Mouse (Mus musculus) CD8-positive naive resting alpha-beta T cell, adult 2 months (primary cell): ENCODE measurements around the gene Prkab2.

Experiments used
- DNase-seq, 2 experiments: peaks; one replicate each; pipeline ENCODE4 v3.0.0; 2022; ENCODE audit warnings: low read depth in 2 of 2, low spot score in 2 of 2

Gene Prkab2

DNA sequence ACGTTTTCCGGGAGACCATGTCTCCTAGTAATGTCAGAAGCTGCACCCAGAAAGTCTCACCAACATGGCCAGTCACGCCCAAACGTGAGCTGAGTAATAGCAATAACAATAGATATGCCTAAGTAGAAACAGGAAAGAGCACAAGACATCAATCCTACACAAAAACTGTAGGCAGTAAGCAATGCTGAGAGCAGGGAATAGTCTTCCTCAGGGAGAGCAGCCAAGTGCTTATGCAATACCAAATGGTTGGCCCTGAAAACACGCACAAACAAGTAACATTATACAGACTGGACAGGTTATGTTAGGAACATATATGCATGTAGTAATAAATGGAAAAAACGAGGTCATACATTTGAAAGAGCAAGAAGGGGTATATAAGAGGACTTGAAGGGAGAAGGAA is 8.5 kb upstream of the Prkab2 start:
- DNase-seq: no peak

DNA sequence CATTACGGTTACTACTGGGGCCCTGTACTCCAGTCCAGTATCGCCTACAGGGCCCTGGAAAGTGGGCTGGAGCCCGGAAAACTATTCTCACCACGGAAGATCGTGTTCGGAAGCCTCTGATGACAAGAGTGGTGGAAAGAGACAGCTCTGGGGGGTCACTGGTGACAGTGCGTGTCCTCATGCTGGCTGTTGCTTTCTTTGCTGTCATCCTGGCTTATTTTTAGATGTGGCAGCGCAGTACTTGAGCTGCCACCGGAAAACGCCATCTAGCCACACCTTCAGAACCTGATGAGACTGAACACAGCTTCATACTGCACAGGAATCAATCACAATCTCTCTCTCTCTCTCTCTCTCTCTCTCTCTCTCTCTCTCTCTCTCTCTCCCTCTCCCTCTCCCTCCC is 6.4 kb upstream of the Prkab2 start:
- no peak for DNase-seq

DNA sequence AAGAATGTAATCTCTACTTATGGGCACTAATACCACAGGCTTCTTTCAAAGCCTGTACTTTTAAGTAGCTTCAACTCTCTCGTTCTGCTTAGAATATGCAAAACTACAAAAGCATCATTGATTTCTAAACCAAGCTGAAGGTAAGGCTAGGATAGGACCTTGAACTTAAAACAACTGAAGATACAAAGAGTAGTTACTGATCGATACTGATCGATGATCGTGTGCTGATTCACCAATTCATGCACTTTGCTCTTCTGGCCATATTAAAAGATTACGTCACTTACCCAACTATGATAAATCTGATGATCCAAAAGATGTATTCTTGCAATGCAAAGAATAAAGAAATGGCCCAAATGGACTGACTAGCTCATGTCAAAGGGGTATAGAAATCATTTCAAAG is 4.2 kb upstream of the Prkab2 start:
- no peak for DNase-seq

DNA sequence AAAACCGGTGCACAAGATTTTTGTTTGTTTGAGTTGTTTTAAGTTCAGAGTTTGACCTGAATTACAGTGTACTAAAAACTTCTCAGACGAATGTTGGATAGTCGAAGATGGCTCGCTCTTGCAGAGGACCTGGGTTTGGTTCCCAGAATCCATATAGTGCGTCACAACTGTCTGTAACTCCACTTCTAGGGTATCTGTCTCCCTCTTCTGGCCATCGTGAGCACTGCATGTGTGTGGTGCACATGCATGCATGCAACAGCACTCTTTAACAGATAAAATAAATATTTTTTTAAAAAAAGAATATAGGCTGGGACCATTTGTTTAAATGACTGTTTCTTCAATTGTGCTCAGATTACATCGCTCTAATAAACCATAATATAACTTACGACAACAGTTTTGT is 3.1 kb upstream of the Prkab2 start:
- DNase-seq: peak; percentile 23 to 54

DNA sequence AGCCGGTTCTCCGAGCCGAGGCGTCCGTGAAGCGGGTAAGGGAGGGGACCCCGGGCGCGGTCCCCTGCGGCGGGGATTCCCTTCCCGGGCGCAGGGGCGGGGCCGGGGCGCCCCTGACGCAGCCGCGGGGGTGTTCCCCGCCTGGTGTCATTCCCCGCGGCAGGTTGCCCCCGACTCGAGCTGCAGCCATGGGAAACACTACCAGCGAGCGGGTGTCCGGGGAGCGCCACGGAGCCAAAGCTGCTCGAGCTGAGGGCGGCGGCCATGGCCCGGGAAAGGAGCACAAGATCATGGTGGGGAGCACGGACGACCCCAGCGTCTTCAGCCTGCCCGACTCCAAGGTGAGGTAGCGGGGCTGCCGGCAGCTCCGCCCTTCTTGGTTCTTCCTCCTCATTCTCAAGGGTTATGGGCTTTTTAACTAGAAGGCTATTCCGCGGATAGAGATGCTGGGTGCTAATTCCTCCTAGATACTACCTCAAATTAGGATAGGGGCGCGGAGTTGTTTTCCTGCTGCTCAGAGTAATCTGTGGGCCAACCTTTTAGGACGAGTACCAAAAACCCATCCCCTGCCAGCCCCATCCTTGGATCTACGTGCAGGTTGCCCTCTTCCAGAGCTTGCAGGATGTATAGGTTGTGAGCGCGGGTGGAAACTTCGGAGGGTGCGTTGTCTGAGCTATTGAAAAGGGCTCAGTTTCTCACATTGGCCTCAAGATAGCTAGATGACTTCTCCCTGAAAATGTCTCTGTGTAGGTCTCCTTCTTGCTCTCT is 617 bp downstream of the Prkab2 start:
- peak; percentile 10 to 18 for DNase-seq

DNA sequence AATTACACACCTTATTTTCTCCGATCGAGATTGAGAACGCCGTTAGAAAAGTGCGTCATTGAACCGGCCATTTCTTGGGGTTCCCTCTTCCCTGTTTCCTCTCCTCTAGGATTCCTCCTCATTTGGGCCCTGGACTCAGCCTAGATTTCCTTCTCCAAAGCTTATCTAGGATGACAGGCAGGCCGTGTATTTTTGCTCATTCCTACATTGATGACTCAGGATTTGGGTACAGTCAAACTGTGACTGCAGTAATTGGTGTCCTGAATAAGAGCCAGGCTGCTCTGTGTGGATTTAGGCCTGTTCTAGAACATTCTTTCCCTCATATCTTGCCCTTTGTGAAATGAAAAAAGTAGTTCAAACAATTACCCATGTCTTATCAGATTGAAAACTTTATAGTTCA is 1.8 kb downstream of the Prkab2 start:
- no peak for DNase-seq

DNA sequence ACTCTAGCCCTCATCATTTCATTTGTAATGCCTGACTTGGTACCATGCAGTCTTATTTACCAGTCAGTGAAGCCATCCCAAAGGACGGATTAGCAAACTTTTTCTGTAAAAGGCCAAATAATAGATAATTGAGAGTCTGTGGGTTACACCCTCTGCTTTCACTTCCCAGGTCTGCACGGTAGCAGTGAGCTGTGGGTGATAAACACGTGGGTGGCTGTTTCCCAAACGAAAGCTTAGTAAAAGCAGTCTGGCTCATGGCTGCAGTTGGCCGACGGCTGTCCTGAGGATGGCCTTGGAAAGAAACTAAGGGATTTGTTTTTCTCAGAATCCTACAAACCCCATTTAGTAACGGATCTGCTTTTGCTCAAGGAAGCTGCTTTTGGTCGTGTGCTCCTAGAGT is 3.2 kb downstream of the Prkab2 start:
- no peak for DNase-seq

DNA sequence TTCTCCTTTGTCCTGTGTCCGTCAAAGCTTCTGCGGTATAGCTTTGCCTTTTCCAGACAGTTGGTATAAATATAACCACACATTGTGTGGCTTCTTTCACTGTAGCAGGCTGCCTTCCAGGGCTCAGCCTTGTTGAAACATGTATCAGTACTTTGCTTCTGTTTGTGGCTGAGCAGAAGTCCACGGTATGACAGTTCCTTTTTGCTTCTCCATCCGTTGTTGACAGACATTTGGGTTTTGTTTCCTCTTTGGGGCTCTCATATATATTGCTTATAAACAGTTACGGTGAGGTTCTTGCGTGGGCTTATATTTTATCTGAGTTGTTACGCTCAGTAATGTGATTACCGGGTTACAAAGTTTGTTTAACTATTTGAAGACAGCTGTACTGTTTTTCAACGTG is 7.5 kb downstream of the Prkab2 start:
- no peak for DNase-seq

DNA sequence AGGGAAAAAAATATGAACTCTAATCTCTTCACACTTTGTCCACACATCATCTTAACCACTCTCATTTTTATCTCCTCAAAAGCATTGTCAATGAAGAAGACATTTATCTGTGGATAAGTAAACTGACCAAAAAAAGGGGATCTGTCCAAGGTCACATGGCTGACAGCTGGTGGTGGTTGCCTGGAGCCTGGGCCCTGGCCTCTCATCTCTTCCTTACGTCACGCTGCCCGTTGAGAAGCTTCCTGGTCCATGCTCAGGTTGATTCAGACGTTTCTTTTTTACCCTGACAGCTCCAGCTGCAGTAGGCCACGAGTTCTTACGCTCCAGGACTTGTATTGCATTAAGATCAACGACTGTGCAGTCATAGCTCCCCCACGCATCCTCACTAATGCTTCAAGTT is 8.2 kb downstream of the Prkab2 start:
- DNase-seq: no peak

DNA sequence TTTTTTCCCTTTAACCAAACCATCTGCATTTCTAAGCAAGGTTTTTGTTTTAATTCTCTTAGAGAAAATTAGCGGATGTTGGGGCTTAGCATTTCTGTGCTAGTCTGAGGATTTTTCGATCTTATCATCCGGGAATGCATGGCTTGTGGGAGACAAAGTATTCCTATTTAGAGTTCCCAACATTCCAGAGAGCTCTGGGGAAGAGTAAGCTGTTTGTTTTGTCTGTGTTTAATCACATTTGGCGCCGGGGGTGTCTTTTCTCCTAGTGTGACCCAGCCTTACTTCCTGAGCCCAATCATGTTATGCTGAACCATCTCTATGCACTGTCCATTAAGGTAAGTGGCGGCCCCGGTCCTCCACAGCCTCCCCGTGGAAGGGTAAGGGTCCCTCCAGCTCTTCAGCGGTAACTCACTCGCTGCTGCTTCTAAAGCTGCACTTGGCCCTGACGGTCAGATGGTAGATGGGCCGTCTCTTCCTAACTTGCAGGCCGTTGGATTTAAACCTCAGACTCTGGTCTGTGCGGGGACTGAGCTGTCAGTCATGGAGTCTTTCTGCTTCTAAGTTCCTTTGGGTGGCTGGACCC is 9.2 kb downstream of the Prkab2 start:
- DNase-seq: no peak

DNA sequence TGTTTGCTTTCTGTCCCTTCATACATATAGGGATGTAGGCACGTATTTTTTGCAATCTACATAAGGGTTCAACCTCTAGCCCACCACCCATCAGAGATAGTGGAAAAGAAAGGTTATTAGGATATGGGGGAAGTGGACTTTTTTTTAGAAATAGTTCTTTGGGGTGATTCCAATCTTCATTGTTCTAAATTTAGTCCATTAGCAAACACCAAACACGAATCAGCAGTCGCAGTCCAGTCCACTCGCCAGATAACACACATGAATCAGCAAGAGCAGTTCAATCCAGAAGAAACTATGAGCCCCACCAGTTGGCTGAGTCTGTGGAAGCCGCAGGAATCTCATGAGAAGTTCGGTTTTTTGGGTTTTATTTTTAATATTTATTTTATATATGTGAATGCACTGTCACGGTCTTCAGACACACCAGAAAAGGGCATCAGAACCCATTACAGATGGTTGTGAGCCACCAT is 16.7 kb downstream of the Prkab2 start, which contains the start of gene Gm17651:
Gene Gm17651, minus strand, starts transcription at position 51 of the 467 bp plus-strand sequence.
- no peak for DNase-seq

DNA sequence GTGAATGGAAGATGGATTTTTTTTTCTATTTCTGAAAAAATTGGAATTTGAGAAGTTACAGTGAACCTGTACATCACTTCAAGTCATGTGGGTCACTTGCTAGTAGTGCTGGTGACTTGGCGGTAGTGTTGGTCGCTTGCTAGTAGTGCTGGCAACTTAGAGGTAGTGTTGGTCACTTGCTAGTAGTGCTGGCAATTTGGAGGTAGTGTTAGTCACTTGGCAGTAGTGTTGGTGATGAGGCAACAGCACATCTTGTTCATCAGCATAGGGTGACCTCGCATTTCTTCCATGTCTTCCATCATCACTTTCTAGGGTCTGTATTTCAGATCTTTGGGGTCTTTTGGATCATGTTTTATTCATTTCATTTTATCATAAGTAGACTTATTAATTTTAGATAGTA is 18.1 kb downstream of the Prkab2 start:
- DNase-seq: no peak

DNA sequence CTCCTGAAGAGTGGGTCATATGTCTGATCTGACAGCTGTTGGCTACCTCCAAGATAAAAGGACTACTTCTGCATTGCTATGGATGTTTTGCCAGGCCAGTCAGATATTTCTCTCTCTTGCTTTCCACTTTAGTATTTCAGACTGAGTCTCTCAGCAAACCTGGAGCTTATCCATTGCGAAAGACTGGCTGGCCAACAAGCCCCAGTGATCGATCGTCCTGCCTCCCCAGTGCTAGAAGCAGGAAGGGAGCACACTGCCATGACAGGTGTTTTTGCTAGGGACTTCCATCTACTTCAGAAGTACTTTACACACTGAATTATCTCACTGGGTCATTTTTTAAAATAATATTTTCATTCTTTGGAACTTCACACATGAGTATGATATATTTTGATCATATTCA is 20.4 kb downstream of the Prkab2 start:
- no peak for DNase-seq

DNA sequence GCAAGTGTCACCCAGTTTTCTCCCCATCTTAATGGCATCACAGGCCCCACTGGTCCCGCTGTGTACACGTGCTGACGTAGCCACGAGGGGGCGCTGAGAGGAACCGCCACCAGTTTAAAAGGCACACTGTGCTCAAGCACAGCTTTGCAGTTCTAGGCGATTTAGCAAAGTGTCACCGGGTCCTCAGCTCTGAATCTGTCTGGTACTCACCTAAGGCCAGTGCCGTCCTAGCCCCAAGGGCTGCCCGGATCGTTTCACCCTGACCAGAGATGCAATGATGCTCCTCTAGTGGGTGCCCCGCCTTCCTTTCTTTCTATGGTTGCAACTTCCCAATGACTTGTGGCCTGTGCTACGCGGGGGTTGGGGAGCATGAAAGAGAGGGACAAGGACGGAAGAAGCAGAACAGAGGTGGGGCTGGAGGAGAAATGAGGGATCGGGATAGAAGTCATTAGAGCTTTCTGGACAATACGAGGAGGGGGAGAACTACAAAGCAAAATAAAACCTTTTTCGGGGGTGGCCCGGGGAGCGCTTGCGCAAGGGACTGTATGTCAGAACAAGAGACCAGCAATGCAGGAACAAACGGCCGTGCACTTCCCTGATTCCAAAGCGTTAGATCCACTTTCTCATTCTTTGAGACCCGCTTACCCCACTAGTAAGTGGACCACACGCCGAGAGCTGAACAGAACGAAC is 22.8 kb downstream of the Prkab2 start:
- DNase-seq: peak; percentile 81 to 88

DNA sequence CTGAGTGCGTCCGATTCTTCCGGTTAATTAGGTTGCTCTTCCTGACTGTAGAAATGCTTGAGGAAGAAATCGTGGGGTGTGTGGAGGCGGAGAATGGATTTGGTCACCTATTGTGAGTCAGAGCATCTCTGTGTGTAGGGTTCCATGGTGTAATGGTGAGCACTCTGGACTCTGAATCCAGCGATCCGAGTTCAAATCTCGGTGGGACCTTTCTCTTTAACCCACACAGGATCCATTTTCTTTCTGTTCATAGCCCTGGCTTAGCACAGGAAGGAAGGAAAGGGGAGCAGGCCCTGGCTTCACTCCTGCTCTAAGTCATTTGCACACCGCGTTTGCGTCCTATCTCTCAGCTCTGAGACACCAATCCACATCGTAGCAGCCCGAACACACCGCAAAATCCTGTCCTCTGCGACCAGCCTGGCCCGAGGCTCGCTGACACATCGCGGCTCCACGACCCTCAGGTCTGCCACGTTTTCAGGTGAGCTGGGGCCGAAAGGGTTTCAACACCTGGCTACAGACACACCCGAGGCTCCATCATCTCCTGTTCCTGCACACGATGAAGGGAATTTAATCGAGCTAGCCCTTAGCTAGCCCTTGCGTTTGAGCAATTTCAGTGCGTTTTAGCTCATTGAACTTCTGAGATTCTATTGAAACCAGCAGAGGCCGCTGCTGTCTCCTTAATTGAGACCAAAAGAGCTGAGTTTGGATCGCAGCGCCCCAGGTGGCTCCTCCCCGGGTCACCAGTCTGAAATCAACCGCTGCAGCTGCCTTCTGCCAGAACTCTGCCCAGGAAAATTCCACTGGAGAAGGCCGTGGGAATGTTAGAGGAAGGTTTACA is 23.5 kb downstream of the Prkab2 start:
- DNase-seq: peak; percentile 58 to 75

DNA sequence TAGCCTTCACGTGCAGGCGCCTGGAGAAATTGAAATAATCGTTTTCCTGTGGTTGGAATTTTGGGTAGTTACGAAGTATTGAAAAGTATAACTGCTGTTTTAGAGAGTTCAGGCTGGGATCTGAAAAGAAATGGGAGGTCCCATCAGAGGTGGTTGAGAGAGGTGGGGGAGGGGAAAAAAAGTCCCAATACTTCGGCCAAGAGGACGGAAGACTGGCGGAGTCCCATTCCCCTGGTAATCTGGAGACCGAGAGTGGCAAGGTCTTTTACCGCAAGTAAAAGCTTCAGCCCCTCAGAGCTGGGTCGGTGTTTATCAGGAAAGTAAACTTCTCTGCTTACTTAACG is 24.1 kb downstream of the Prkab2 start:
- no peak for DNase-seq

DNA sequence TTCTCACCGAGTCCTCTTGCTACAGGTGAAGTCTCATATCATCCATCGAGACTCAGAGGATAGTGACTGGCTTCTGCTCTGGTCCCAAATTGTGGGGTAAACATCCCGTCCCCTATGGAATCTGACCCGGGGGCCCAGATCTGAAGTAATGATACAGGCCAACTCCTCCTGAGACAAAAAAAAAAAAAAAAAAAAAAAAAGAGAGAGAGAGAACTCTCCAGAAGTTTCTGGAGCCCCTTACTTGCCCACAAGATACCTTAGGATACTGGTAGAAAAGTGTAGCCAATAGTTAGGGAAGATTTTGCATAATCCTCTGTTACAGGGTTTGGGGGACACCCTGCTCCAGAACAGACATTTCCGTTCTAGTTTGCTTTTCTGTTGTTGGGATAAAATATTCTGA is 24.6 kb downstream of the Prkab2 start:
- DNase-seq: no peak

DNA sequence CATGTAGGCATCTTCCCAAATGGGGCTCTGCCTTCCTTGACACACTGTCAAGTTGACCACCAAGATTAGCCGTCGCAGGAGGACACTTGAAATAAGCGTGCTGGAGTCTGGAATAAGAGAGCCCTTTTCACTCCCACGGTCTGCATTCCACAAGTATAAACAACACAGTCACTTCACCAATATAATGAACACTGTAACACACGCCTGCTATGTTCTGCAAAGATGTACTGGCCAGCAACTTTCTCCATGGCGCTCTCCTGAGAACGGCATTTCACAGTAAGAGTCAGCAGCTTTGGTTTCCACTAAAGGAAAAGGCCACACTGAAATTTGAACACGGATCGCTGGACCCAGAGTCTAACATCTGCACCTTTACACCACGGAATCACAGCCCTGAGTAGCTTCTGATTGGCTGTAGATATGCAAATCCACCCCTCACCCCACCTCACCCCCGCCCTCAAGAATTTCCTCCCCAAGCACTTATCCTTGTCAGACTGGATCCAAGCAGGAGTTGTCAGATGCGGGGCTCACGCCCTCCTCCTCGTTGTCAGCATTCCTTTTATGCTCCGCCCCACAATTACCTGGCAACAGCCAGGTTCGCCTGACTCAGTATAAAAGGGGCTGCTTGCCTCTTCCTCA is 25.7 kb downstream of the Prkab2 start:
- DNase-seq: no peak

DNA sequence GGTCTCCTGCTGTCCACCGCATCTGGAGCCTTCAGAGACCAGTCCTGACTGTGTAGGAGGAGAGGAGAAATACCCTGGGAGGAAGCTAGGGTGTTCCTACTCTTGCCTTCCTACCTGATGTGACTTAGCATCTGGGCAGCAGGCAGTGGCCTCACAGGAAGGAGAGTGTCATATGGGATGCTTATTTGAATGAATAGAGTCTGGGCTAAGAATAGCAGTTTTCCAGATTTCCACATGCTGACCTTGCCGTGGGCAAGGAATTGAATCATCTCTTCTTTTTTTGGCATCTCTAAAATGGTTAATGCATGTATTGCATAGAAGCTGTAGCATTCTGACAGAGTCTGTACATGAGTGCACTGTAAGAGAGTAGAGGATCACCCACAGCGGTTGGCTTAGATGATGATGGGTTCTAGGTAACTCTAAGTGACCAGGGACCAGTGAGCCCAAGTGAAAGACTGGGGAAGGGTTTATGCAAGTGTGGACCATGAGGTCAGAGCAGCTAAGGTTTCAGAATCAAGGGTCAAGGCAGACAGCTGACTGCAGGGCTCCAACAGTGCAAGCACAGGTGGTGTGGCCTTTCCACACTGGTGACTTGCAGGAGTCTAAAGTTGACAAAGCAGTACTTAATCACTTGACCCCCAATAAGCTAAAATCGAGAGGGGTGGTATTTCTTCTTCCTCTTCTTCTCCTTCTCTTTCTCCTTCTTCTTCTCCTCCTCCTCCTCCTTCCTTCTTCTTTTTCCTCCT is 28.6 kb downstream of the Prkab2 start:
- DNase-seq: no peak

DNA sequence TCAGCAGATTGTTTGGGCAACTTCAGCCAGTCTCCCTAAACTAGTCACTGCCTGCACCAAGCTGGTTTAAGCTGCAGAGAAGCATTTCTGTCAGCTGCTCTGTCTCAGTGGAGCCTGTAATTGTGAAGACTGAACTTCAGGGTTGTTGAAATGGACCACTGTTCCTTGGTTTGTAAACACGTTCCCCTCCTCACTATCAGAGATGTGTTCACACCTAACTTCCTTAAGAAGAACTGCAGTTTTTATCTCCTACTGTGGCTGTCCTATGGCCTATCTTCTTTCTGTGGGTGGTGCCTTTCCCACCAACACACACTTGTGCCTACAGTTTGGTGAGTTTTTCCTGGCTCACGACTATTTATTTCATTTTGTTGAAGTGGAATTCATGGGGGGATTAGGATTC is 31.3 kb downstream of the Prkab2 start:
- DNase-seq: no peak
